Mouse (Mus musculus) myocyte (in vitro differentiated cells): ENCODE measurements around the gene Pafah1b2.

Source experiments
- CEBPB ChIP-seq: IDR thresholded peaks from 2 replicates; pipeline ENCODE4 v1.6.1; 2011; ENCODE audit warnings: mild to moderate bottlenecking, moderate library complexity; ENCODE audit not compliant: poor library complexity, insufficient read depth, severe bottlenecking
- E2F4 ChIP-seq: IDR thresholded peaks from one replicate; pipeline ENCODE4 v1.6.1; 2011; ENCODE audit warnings: mild to moderate bottlenecking, control low read depth, moderate library complexity; ENCODE audit not compliant: insufficient read depth
- MAX ChIP-seq: IDR thresholded peaks from one replicate; pipeline ENCODE4 v1.6.1; 2011; ENCODE audit warnings: low read depth, mild to moderate bottlenecking, control low read depth
- POLR2A ChIP-seq: IDR thresholded peaks from one replicate; pipeline ENCODE4 v1.6.1; 2011; ENCODE audit warnings: low read depth, mild to moderate bottlenecking, control low read depth, moderate library complexity; ENCODE audit not compliant: insufficient read length
- POLR2AphosphoS2 ChIP-seq: IDR thresholded peaks from one replicate; pipeline ENCODE4 v1.6.1; 2011; ENCODE audit warnings: low read depth, control low read depth; ENCODE audit not compliant: insufficient read length
- SRF ChIP-seq: IDR thresholded peaks from one replicate; pipeline ENCODE4 v1.6.1; 2011; ENCODE audit warnings: low read depth; ENCODE audit not compliant: control insufficient read depth, insufficient read length
- USF1 ChIP-seq: IDR thresholded peaks from one replicate; pipeline ENCODE4 v1.6.1; 2011; ENCODE audit warnings: low read depth, mild to moderate bottlenecking, control low read depth, moderate library complexity

DNA sequence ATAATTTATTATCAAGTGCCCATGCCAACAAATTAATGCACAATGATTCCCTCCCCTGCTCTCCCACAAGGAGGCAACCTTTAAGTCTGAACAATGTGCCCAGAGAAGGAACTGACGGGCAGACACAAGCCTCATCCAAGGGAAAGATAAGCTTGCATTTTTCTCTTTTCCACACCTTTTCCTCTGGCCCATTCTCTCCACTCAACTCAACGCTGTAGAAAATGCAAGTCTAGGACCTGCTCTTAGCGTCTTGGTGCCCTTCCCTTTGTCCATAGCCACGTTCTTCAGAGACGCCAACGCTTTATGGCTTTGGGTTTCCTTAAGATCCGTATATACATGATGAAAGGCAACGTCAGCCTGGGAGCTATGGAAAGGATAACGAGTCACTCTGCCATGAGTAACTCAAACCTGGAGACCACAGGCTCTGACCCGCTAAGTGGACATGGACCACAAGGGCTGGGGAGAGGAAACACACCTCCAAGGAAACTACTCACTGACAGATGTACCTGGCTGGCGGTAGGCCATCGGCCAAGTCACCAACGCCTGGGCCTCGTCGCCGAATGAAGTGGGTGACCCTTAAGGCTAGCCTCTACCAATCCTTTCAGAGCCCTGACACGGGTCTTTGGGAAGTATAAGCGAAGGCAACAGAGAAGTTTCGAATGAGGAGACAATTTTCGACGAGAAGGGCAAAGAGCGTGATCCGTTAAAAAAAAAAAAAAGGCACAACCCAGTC is 28.6 kb downstream of the Pafah1b2 start:
- TF ChIP-seq MAX (no peak), POLR2A (no peak), CEBPB (no peak), E2F4 (no peak), SRF (no peak), POLR2AphosphoS2 (no peak), USF1 (no peak)
